Mouse (Mus musculus) embryonic fibroblast, embryonic 13.5 days (primary cell): Measurements from ENCODE around the gene Bbof1.

Experiments used
- CTCF ChIP-seq: IDR thresholded peaks from 2 replicates; pipeline ENCODE4 v1.5.1; 2011; ENCODE audit warnings: mild to moderate bottlenecking, control low read depth, low read length, moderate library complexity, borderline replicate concordance; ENCODE audit not compliant: insufficient read depth
- POLR2A ChIP-seq: IDR thresholded peaks from 2 replicates; pipeline ENCODE4 v1.6.1; 2011; ENCODE audit warnings: low read depth, mild to moderate bottlenecking, control low read depth, low read length, moderate library complexity

GRCm38 (mm10) chr12:84487324-84488056 lies 78.6 kb downstream of the Bbof1 start:
- TF ChIP-seq CTCF (no peak), POLR2A (no peak)
